Comparison of ENCODE assay signal across 21 mouse cellular contexts in genomic region chr2:31883061-31883460, GRCm38 (mm10). TPM values are rescaled to one million over a fixed set of nuclear protein-coding genes. Genes with fewer than 3 reads are reported as not detected.
"Had no signal": no experiment of that assay in that cellular context is flagged by ENCODE, and none has a peak within 500 bp of the region (broad histone marks: within the 10 kb centered on the region; RNA-seq: fewer than 3 reads in every experiment).

No protein-coding gene starts in this region.

- H3K4me2 ChIP-seq: liver, embryonic 11.5 days; liver, embryonic 13.5 days; liver, embryonic 15.5 days; lung, embryonic 15.5 days; neural tube, embryonic 12.5 days had no signal

- H3K4me3 ChIP-seq: liver, embryonic 13.5 days; liver, embryonic 15.5 days; lung, embryonic 15.5 days; megakaryocyte, embryonic 14.5 days; neural tube, embryonic 12.5 days had no signal

- H3K9me3 ChIP-seq: liver, embryonic 13.5 days; liver, embryonic 15.5 days; lung, embryonic 15.5 days; megakaryocyte, embryonic 14.5 days; neural tube, embryonic 12.5 days had no signal

- H3K9ac ChIP-seq: liver, embryonic 13.5 days; liver, embryonic 15.5 days; liver, postnatal 0 days; lung, embryonic 15.5 days; neural tube, embryonic 12.5 days had no signal

- DNase-seq: liver; liver, embryonic 13.5 days; liver, postnatal 0 days; lung, adult 2 months; lung, postnatal 14 days; lung, postnatal 36 days; right cerebral cortex, adult 18-20 months; right cerebral cortex, postnatal 25 days; right cerebral cortex, postnatal 4 days; spleen, adult 18-20 months; thymus, adult 2 months; thymus, postnatal 25 days; thymus, postnatal 4 days had no signal

- H3K36me3 ChIP-seq: liver, embryonic 13.5 days; liver, embryonic 15.5 days; lung, embryonic 15.5 days; neural tube, embryonic 12.5 days had no signal

- ATAC-seq: liver, postnatal 0 days; lung, postnatal 0 days had no signal

- H3K27ac ChIP-seq: liver, embryonic 13.5 days; liver, embryonic 15.5 days; lung, embryonic 15.5 days; macrophage; neural tube, embryonic 12.5 days had no signal

RNA-seq across cellular contexts. Expression of gene Lamc3, which starts 4.0 kb away (rescaled TPM):
- polyA plus RNA-seq: liver, embryonic 15.5 days; macrophage had no signal

RNA-seq across cellular contexts. Expression of gene Fibcd1, which starts 37.3 kb away (rescaled TPM):
- polyA plus RNA-seq: liver, embryonic 15.5 days; liver, postnatal 0 days; lung, embryonic 15.5 days; macrophage; stomach, embryonic 14.5 days had no signal
